Mouse (Mus musculus): ENCODE measurements at regions not wholly inside any gene's neighbourhood (a gene's known extent, or its start where the extent isn't known, plus 50 kb on each side); places are given as distances from the start of the nearest gene placed in this dataset.

- DNase-seq (ENCODE audit: low read depth, low spot score) = no peak
Observed at GRCm38 (mm10) chr12:107250747-107251470, 237.5 kb upstream of the 3110018I06Rik start.

- DNase-seq (ENCODE audit: low read depth, low spot score) = no peak
Observed at GRCm38 (mm10) chr12:107251981-107252380, 236.5 kb upstream of the 3110018I06Rik start.

GRCm38 (mm10) chr12:107262076-107262475, 226.4 kb upstream of the 3110018I06Rik start:
- no peak for DNase-seq (ENCODE audit: low read depth, low spot score)

DNA sequence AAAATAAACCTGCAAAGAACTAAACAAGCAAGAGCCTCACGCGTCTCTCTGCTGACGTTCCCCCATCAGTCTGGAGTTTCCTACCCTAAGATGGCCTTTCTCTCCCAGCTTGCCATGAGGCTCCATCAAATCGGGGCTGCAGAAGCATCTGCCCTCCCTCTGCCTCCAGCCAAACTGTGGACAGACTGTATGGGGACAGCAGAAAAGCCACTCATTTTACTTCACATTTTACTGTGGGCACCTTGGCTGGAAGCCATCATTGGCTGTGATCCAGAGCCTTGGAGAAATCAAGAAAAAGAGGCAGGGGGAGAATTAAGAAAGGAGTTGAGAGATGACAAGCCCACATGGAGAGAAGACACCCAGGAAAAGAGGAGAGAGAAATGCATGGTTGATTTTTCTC, 225.9 kb upstream of the 3110018I06Rik start:
- no peak for DNase-seq (ENCODE audit: low read depth, low spot score)

DNA sequence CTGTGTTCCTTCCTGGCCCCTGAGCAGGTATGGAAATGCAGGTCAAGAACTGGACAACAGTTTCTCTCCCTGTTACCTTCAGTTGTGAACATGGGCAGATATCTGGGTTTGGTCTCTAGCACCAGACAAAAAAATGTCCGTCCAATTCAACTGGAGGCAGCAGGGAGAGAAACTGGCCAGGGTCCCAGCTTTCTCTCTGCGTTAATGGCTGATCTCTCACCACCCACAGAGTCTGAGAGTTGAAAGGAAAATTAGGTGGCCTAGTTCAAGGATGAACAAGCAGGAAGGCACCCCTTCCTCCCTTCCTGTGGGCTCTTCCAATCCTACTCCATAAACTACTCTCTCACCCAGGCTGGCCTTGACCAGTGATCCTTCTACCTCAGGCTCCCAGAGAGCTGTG, 221.7 kb upstream of the 3110018I06Rik start:
- no peak for DNase-seq (ENCODE audit: low read depth, low spot score)

GRCm38 (mm10) chr12:107285622-107286021, 202.8 kb upstream of the 3110018I06Rik start:
- no peak for DNase-seq (ENCODE audit: low read depth, low spot score)

GRCm38 (mm10) chr12:107291377-107291776, 197.1 kb upstream of the 3110018I06Rik start:
- no peak for DNase-seq (ENCODE audit: low read depth, low spot score)

DNA sequence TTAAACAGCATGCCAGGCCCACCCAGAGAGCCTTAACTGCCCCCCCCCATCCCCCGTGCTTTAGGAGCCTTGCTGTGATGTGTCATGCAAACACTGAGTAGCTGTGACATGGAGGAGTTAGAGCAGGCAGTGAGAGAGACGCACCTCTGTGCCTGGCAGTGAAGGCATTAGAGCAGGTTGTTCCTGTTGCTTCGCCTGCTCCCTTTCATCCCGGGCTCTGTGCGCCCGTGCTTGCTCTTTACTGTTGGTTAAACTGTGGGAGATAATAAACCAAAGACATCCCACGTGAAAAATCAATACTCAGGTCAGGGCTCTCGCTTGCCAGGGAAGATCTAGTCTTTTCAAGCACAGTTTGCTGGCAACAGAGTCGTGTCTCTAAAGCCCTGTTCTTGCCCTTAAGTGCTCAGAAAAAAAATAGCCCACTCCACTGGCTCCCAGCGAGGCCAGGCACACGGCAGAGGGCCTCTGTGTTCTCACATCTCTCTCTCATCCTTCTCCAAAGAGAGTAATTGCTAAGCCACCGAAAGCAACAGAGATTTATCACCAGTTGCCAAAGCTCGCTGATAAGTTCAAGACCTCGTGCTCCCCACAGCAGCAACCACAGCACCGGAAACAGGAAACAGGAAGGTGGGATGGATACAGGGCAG, 181.2 kb upstream of the 3110018I06Rik start:
- DNase-seq (ENCODE audit: low read depth, low spot score) = no peak

DNA sequence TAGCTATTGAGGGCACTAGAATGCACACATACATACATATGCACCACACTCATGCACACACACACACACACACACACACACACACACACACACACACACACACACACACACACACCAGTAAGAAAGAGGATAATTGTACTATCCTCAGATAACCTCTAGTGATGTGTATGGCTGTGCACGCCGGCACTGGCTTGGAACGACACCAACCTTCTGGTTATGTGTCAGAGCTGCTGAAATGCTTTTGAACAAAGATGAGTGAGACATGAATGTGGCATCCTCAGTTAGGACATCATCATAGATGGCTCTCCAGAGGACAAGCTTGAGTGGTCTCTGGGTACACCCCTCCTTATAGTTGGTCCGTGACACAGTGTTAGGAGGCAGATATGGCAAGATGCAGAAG, 173.0 kb upstream of the 3110018I06Rik start:
- DNase-seq (ENCODE audit: low read depth, low spot score) = no peak

DNA sequence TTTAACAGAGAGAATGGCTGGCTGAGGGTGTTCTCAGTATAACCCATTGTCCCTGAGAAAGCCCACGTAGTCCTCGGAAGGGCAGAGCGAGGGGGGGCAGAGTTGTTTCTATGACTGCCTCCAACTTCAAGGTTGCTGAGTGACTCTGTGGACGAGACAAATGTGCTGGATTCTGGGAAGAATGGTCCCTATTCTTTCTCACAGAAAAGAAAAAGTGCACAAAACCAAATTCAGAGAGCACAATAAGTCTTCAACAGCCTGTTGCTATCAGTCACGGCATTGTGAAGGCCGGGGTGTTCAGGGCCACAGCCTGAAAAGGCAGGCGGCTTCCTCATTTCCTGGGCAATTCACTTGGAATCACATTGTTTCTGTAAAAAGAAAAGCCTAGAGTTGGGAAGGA, 165.6 kb upstream of the 3110018I06Rik start:
- no peak for DNase-seq (ENCODE audit: low read depth, low spot score)

DNA sequence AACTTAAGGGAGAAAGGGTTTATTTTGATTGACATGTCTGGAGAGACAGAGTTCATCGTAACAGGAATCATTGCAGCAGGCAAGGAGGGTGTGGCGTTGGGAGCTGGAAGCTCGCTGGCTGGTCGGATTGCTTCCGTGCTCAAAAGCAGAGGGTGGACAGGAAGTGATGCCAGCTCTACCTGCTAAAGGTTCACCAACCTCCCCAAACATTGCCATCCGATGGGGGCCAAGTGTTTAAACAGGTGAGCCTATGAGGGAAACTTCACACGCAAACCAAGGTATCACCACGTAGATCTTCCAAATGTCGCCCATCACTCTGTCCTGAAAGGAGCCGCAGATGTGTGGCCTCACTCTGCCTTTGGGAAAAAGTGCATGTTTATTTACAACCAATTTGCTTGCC, 162.3 kb upstream of the 3110018I06Rik start:
- DNase-seq (ENCODE audit: low read depth, low spot score) = no peak

DNA sequence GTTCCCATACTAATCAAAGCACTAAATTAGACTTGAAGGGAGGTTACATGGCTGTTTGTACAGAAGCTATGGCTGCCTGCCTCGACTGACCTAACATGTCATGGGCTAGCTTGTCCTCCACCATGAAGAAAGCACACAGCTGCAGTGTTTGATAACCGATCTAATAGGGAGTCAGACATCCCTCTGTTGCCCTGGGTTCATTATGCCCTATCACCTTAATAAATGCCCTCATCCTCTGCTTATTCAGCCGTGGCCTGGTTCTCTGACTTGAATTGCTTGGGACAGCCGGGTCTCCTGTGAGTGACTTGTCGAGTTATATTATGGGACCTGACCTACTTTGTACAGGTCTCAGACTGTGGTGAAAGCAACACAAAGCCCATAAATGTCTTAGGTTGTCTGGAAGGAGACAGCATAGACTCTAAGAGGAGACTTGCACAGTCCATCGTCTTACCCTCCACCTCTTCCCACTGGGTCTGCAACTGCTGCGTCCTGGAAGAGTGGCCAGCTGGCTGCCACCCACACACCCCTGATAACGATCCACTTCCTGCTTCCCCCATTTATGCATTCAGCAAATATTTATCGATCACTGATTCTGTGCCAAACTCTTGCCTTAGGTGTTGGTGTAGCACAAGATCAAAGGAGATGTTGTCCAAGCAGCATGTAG, 161.2 kb upstream of the 3110018I06Rik start:
- no peak for DNase-seq (ENCODE audit: low read depth, low spot score)

GRCm38 (mm10) chr12:107328986-107329385, 159.4 kb upstream of the 3110018I06Rik start:
- DNase-seq (ENCODE audit: low read depth, low spot score) = peak; percentile 52

- DNase-seq (ENCODE audit: low read depth, low spot score) = no peak
Observed at GRCm38 (mm10) chr12:107334366-107334765, 154.1 kb upstream of the 3110018I06Rik start.

- DNase-seq (ENCODE audit: low read depth, low spot score) = no peak
Observed at GRCm38 (mm10) chr12:107335106-107335505, 153.3 kb upstream of the 3110018I06Rik start.

DNA sequence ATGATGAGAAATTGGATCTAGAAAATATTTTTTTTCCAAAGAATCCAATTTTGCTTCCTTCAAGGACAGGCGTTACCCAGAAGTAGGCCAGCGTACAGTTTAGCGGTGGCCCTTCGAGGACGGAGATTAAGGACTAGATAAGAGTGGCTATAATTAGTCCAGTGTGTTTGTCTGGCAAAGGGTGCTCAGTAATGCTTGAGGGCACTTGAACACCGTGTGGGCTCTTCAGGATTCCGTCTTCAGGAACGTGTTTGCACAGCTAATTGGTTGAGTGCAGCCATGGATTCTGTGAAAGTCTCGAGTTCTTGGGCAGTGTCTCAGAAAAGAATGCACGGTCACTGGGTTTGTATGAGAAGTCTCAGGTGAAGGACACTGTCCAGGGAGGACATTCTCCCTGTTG, 149.7 kb upstream of the 3110018I06Rik start:
- DNase-seq (ENCODE audit: low read depth, low spot score) = no peak

DNA sequence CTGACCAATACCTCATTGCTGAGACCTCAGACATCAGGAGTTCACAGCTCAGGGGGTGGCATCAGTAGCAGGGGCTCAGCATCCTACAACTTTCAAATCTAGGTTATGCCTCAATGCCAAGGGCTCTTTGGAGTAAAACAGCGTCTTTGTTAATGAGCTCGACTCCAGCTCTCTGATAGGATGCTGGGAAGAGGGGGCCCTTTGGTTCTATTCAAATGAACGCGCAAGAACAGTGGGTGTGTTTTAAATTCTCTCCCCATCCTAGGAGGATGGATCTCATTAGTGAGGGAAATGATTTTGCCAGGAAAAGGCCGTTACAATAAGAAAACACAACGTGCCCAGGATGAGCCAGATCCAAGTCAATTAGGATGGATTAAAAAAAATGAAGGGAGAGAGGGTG, 132.2 kb upstream of the 3110018I06Rik start:
- no peak for DNase-seq (ENCODE audit: low read depth, low spot score)

DNA sequence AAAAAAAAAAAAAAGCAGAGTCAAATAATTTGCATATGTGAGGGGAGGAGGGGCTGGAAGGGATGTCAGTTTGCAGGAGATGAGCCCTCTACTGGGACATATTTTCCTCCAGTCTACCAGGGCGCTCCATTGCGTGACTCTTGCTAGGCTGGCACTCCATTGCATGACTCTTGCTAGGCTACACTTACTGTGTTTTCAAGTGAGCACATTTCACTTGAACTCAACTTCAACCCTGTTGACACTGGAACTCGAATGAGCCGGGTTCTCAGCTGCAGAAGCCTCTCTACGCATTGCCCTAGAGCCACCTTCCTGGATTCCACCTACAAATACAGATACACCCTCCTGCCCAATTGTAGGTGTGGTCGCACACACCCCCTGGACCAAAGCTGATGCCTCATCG, 131.5 kb upstream of the 3110018I06Rik start:
- no peak for DNase-seq (ENCODE audit: low read depth, low spot score)

DNA sequence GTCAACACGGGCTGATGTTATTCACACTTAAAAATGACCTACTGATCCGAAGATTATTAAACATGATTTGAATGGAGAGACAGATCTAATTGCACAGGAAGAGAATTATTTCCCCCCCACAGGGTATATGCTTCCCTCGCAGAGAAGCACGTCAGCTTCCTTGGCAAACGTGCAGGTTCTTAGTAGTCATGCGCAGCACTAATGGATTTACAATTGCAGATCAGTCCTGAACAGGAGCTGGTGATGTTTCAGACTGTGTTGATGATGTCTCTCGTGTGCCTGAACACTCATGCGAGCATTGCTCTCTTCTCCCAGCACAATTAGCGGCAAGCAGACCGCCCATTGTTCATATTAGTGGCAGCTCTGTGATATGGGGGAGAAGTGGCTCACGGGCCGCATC, 127.9 kb upstream of the 3110018I06Rik start:
- DNase-seq (ENCODE audit: low read depth, low spot score) = no peak

DNA sequence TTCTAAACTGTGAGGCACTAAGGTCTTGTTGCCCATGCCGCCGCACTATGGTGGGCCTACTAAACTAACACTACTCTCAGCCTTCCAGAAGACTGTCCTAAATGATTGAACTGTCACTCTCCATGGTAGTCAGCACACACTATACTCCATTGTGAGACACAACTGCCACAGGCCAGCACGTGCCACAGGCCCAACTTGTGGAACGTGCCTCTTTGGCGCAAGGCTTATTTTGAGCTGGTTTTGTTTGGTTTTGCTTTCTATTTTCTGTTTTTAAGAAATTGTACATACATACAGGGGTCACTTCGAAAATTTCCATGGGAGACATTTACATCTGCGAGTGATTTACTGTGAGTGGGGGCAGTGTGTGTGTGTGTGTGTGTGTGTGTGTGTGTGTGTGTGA, 126.8 kb upstream of the 3110018I06Rik start:
- no peak for DNase-seq (ENCODE audit: low read depth, low spot score)

GRCm38 (mm10) chr12:107362120-107362519, 126.3 kb upstream of the 3110018I06Rik start:
- no peak for DNase-seq (ENCODE audit: low read depth, low spot score)

DNA sequence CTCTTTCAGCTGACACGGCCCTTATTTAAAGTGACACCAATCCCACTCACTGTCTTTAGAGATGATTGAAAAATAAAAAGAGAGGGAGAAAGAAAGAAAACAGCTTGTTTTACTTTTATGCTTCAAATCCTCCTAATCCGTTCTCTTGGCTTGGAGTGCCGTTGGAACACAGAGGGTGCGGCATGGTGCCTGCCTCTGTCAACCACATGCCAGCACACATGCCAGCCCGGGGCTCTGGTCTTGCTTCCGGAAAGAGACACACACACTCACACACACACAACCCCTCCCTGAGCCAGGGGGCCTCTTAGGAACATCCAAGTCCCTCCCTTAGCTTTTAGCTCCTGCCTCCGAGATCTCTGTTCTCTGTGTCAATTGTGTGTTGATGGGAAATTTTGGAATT, 116.2 kb upstream of the 3110018I06Rik start:
- no peak for DNase-seq (ENCODE audit: low read depth, low spot score)

Data from forelimb bud, embryonic 11.5 days (tissue).